ENCODE assay signal across 17 mouse cellular contexts in genomic region chr1:124332294-124332693, GRCm38 (mm10).
A peak's percentile ranks its signal among the peaks of the same experiment; 100 is the strongest.
DNase-seq lines count a peak whose midpoint lies in the region; ATAC-seq lines count a peak whose summit lies in the region.
"Had no signal": no experiment of that assay in that cellular context is flagged by ENCODE, and none has a peak within 500 bp of the region (broad histone marks: within the 10 kb centered on the region; RNA-seq: fewer than 3 reads in every experiment).

No protein-coding gene starts in this region.

- H3K4me2 ChIP-seq in kidney, embryonic 16.5 days (replicated peaks; ENCODE audit: low read depth, low read length): no peak overlapping the region
- H3K4me2 ChIP-seq: embryonic facial prominence, embryonic 15.5 days; liver, embryonic 15.5 days; stomach, embryonic 15.5 days had no signal

- H3K9me3 ChIP-seq in kidney, embryonic 16.5 days (ENCODE audit: low read length): no peaks in the 10 kb centered on the region
- H3K9me3 ChIP-seq: embryonic facial prominence, embryonic 15.5 days; liver, embryonic 15.5 days; stomach, embryonic 15.5 days had no signal

- no peaks in the 10 kb centered on the region for H3K4me1 ChIP-seq in kidney, embryonic 16.5 days (ENCODE audit: insufficient read depth, low read length)
- H3K4me1 ChIP-seq: embryonic facial prominence, embryonic 15.5 days; liver, embryonic 15.5 days; stomach, embryonic 15.5 days had no signal

- H3K36me3 ChIP-seq in kidney, embryonic 16.5 days (ENCODE audit: insufficient read depth, low read length): no peaks in the 10 kb centered on the region
- H3K36me3 ChIP-seq: embryonic facial prominence, embryonic 15.5 days; liver, embryonic 15.5 days; stomach, embryonic 15.5 days had no signal

- no peak overlapping the region for H3K4me3 ChIP-seq in kidney, embryonic 16.5 days (ENCODE audit: low read length)
- H3K4me3 ChIP-seq: embryonic facial prominence, embryonic 15.5 days; liver, embryonic 15.5 days; stomach, embryonic 15.5 days had no signal

- WGBS in kidney, embryonic 16.5 days: 77% methylated on average over 3 of the region's 3 CpGs

- H3K27ac ChIP-seq in kidney, embryonic 16.5 days (ENCODE audit: low read length): no peak overlapping the region
- H3K27ac ChIP-seq: embryonic facial prominence, embryonic 15.5 days; kidney, postnatal 0 days; liver, embryonic 15.5 days; stomach, embryonic 15.5 days had no signal

- ATAC-seq in kidney, embryonic 16.5 days (ENCODE audit: low FRiP score, low TSS enrichment): 0 out of 2 replicates have a peak, but pooled peaks have one; percentile 31

- H3K27me3 ChIP-seq in kidney, embryonic 16.5 days (ENCODE audit: insufficient read depth, low read length): no peaks in the 10 kb centered on the region
- H3K27me3 ChIP-seq: embryonic facial prominence, embryonic 15.5 days; liver, embryonic 15.5 days; stomach, embryonic 15.5 days had no signal

- peak; percentile 1 for DNase-seq in embryo, embryonic 11 days
- DNase-seq in embryo, embryonic 9.5 days (ENCODE audit: extremely low spot score): no peak
- no peak for DNase-seq in kidney, postnatal 14 days
- DNase-seq in retina, embryonic 14.5 days (ENCODE audit: low spot score): peak; percentile 16
- DNase-seq in retina, postnatal 1 day: no peak
- DNase-seq in thymus, postnatal 10 days (ENCODE audit: low spot score in 2 of 2): no peak
- no peak for DNase-seq in spleen, adult 18-20 months
- DNase-seq: adrenal gland, postnatal 10 days; cerebellum, adult 9-11 months; heart, adult 18-20 months; lung, postnatal 14 days; thymus, postnatal 36 days had no signal

- no peak overlapping the region for H3K9ac ChIP-seq in kidney, embryonic 16.5 days (replicated peaks; ENCODE audit: low read length)
- H3K9ac ChIP-seq: embryonic facial prominence, embryonic 15.5 days; liver, embryonic 15.5 days; stomach, embryonic 15.5 days had no signal

Comparison
In these comparisons a context has a peak if more than half of its experiments do, and no peak if none do; other contexts are left out.
1. DNase-seq: peak in embryo, embryonic 11 days (single experiment) and retina, embryonic 14.5 days (single experiment); none in embryo, embryonic 9.5 days (single experiment), kidney, postnatal 14 days (single experiment), retina, postnatal 1 day (single experiment), thymus, postnatal 10 days (0 of 2) and spleen, adult 18-20 months (0 of 2).